Mouse (Mus musculus): ENCODE data around the gene Thrb.

DNA sequence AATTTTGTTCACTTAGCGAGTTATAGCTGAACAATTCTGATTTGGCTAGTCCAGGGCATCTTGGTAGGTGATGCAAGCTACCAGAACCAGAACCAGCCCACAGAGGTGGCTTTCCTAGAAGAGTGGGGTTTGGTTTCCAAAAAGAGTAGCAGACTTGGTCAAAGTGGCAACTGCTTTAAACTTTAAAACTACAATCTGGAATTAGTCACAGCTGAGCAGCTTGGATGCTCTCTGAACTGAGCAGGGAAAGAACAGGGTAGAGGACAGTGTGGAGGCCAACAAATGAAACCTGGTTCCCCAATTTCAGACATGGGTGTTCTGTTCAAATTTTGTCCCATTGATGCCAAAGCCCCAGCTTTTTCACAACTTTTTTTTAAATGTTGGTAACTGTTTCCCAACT lies 93.4 kb downstream of the Thrb start:
- no peak for TF ChIP-seq CTCF (IDR thresholded peaks at IDR 0.05; ENCODE audit: low read depth)
- TF ChIP-seq EP300 (IDR thresholded peaks at IDR 0.05; ENCODE audit: low read depth): no peak

Measured in liver, postnatal 0 days (tissue).